Mouse (Mus musculus): ENCODE measurements at regions not wholly inside any gene's neighbourhood (a gene's known extent, or its start where the extent isn't known, plus 50 kb on each side); places are given as distances from the start of the nearest gene placed in this dataset.

- TF ChIP-seq CTCF (IDR thresholded peaks at IDR 0.05 in 2 of 3, conservative IDR thresholded peaks at IDR 0.05 in 1 of 3; ENCODE audit: control insufficient read depth in 1 of 3, insufficient read depth in 1 of 3, low read depth in 2 of 3, low read length in 3 of 3, poor library complexity in 1 of 3, severe bottlenecking in 1 of 3) = no peak
- TF ChIP-seq POLR2A (IDR thresholded peaks at IDR 0.05; ENCODE audit: control insufficient read depth in 1 of 2, insufficient read depth in 1 of 2, low read depth in 1 of 2, low read length in 2 of 2, poor library complexity in 1 of 2) = no peak
Measured at GRCm38 (mm10) chr7:68945886-68946863, 197.1 kb upstream of the Arrdc4 start.

Data from MEL (cell line).